Mouse (Mus musculus) spleen, adult 2 months (tissue): ENCODE data around the gene Arg2. TPM values are rescaled to one million over a fixed set of nuclear protein-coding genes. Genes with fewer than 3 reads are reported as not detected.

Experiments used
- DNase-seq, 2 experiments: peaks; one replicate each; pipeline versions ENCODE4 v3.0.0 to v3.0.0-alpha.2; 2012 to 2021; ENCODE audit warnings: low spot score in 2 of 2, low read depth in 1 of 2
- H3K27ac ChIP-seq: fragments of 200-500 bp; 2 replicates; pipeline ENCODE4 v1.5.1; 2012; ENCODE audit warnings: low read length, inconsistent platforms; ENCODE audit not compliant: insufficient read depth
- H3K27me3 ChIP-seq: fragments of 200-500 bp; 2 replicates; pipeline ENCODE4 v1.6.1; 2012; ENCODE audit warnings: mild to moderate bottlenecking, moderate library complexity, low read length, inconsistent platforms; ENCODE audit not compliant: control insufficient read depth, insufficient read depth
- H3K36me3 ChIP-seq: fragments of 200-500 bp; 2 replicates; pipeline ENCODE4 v1.6.1; 2012; ENCODE audit warnings: mild to moderate bottlenecking, low read length, inconsistent platforms; ENCODE audit not compliant: control insufficient read depth, insufficient read depth
- H3K4me1 ChIP-seq: fragments of 200-500 bp; 2 replicates; pipeline ENCODE4 v1.6.1; 2011; ENCODE audit warnings: inconsistent platforms; ENCODE audit not compliant: control insufficient read depth, insufficient read depth, insufficient read length
- H3K4me3 ChIP-seq: fragments of 200-500 bp; 2 replicates; pipeline ENCODE4 v1.5.1; 2011; ENCODE audit warnings: mild to moderate bottlenecking, inconsistent platforms; ENCODE audit not compliant: insufficient read depth, insufficient read length; ENCODE audit errors: extremely low read depth
- CTCF ChIP-seq: fragments of 200-500 bp; IDR thresholded peaks from 2 replicates; pipeline ENCODE4 v1.5.1; 2011; ENCODE audit warnings: mild to moderate bottlenecking, inconsistent platforms; ENCODE audit not compliant: insufficient read depth, insufficient read length, insufficient replicate concordance; ENCODE audit errors: extremely low read depth
- POLR2A ChIP-seq: fragments of 200-500 bp; IDR thresholded peaks from 2 replicates; pipeline ENCODE4 v1.6.1; 2011; ENCODE audit warnings: low read depth, low read length, inconsistent platforms
- WGBS: fragments of 180-500 bp; shearing (Covaris S2); methylation state at CpG from one replicate; pipeline ENCODE4 v1.1.7; 2018; 5-methylcytosine and 5-hydroxymethylcytosine counted together
- polyA plus RNA-seq: library from polyadenylated mRNA; depleted of rRNA; stranded (reverse); fragments of >200 nt; gene quantifications from 2 replicates; pipeline ENCODE4 v1.2.3, GENCODE M21; 2012

Gene Arg2
- polyA plus RNA-seq, 1 experiment, result 0.47 TPM

- Histone ChIP-seq H3K4me1 (no peaks in the 10 kb centered on the region), H3K36me3 (no peaks in the 10 kb centered on the region), H3K27ac (no peak overlapping the region), H3K4me3 (no peak overlapping the region), H3K27me3 (no peaks in the 10 kb centered on the region)
- DNase-seq, result no peak
- TF ChIP-seq POLR2A (no peak), CTCF (no peak)
These were observed 8.4 kb downstream of the Arg2 start for GRCm38 (mm10) chr12:79138999-79139398.

- no peak for TF ChIP-seq POLR2A
- no peak for TF ChIP-seq CTCF
- no peak for DNase-seq
- Histone ChIP-seq H3K27me3 (no peaks in the 10 kb centered on the region), H3K27ac (no peak overlapping the region), H3K4me1 (no peaks in the 10 kb centered on the region), H3K36me3 (no peaks in the 10 kb centered on the region), H3K4me3 (no peak overlapping the region)
- WGBS, result 73% methylated on average over 1 of the region's 1 CpGs
These were observed 8.8 kb downstream of the Arg2 start for GRCm38 (mm10) chr12:79139417-79139816.

GRCm38 (mm10) chr12:79140811-79141210 is 10.2 kb downstream of the Arg2 start:
- 83% methylated on average over 2 of the region's 2 CpGs for WGBS
- Histone ChIP-seq H3K27ac (no peak overlapping the region), H3K36me3 (no peaks in the 10 kb centered on the region), H3K27me3 (no peaks in the 10 kb centered on the region), H3K4me1 (no peaks in the 10 kb centered on the region), H3K4me3 (no peak overlapping the region)
- no peak for DNase-seq
- TF ChIP-seq POLR2A (no peak), CTCF (no peak)

- H3K4me1 ChIP-seq, result no peaks in the 10 kb centered on the region
- no peak for DNase-seq
- no peak overlapping the region for H3K4me3 ChIP-seq
- no peak overlapping the region for H3K27ac ChIP-seq
- H3K36me3 ChIP-seq, result no peaks in the 10 kb centered on the region
- no peak for TF ChIP-seq POLR2A
- no peak for TF ChIP-seq CTCF
- H3K27me3 ChIP-seq, result no peaks in the 10 kb centered on the region
These were observed 10.8 kb downstream of the Arg2 start for GRCm38 (mm10) chr12:79141384-79141783.

- WGBS, result 94% methylated on average over 6 of the region's 6 CpGs
- DNase-seq, result no peak
- H3K4me1 ChIP-seq, result no peaks in the 10 kb centered on the region
- H3K36me3 ChIP-seq, result peaks cover 6% of the 10 kb centered on the region
- H3K27ac ChIP-seq, result no peak overlapping the region
- H3K27me3 ChIP-seq, result no peaks in the 10 kb centered on the region
- TF ChIP-seq CTCF, result no peak
- TF ChIP-seq POLR2A, result no peak
- no peak overlapping the region for H3K4me3 ChIP-seq
These were observed 19.1 kb downstream of the Arg2 start for GRCm38 (mm10) chr12:79149653-79150052.

- Histone ChIP-seq H3K27ac (no peak overlapping the region), H3K36me3 (peaks cover 46% of the 10 kb centered on the region), H3K4me1 (no peaks in the 10 kb centered on the region), H3K4me3 (no peak overlapping the region), H3K27me3 (no peaks in the 10 kb centered on the region)
- DNase-seq, result no peak
- TF ChIP-seq CTCF (no peak), POLR2A (no peak)
- 91% methylated on average over 3 of the region's 3 CpGs for whole genome bisulfite sequencing
These were observed 32.3 kb downstream of the Arg2 start for GRCm38 (mm10) chr12:79162876-79163275.

DNA sequence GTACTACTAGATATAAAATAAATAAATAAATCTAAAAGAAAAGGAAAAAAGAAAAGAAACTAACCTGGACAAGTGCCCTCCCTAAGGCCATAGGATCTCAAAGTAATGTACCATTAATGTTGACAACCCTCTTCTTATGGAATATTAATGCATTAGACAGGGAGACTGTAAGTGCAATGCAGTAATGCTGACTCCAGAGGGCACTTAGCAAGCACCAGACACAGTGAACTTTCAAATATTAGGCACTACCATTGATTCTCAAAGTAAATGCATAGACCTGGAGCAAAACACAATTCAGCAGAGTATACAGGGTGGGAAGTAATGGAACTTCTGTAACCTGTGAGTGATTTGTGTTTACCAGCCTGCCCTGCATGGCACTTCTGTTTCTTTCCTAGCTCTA is 38.6 kb downstream of the Arg2 start:
- H3K4me1 ChIP-seq, result peaks cover 3% of the 10 kb centered on the region
- TF ChIP-seq CTCF (no peak), POLR2A (no peak)
- no peak overlapping the region for H3K4me3 ChIP-seq
- H3K27me3 ChIP-seq, result no peaks in the 10 kb centered on the region
- DNase-seq, result no peak
- peaks cover 17% of the 10 kb centered on the region for H3K36me3 ChIP-seq
- no peak overlapping the region for H3K27ac ChIP-seq
